Mouse (Mus musculus): Measurements from ENCODE around the gene Nmt1. TPM values are rescaled to one million over a fixed set of nuclear protein-coding genes. Genes with fewer than 3 reads are reported as not detected.

Gene Nmt1
- polyA plus RNA-seq, 1 experiment from 2014 or later: 63.2 TPM

DNA sequence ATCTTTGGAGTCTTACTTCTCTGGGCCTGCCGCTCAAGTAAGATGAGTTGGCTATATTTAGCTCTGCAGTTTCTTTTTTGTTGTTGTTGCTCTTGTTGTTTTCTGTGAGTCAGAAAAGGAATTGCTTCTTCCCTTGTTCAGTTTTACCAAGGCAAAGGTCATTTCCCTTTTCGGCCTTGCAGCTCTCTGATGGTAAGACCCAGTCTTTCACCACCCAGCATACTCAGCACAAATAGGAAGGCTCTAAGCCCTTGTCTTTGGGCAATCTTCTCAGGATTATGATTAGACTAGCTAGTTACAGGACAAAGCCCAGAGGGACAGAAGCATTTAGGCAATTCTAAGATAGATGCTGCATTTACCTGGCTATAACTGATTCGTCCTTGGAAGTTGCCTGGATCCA is 1.1 kb upstream of the Nmt1 start:
- peak overlapping the region; percentile 69; the same call in 1 of the 2 replicates for H3K9ac ChIP-seq
- peak overlapping the region; percentile 88; the same call in 1 of the 2 replicates for H3K27ac ChIP-seq
- peaks cover 32% of the 10 kb centered on the region for H3K4me1 ChIP-seq
- peak overlapping the region; percentile 74 for H3K4me2 ChIP-seq
- H3K9me3 ChIP-seq (replicated peaks): no peaks in the 10 kb centered on the region
- peak overlapping the region; percentile 87 for H3K4me3 ChIP-seq (replicated peaks)
- ATAC-seq (replicated peaks; ENCODE audit: low FRiP score): no peak
- 85% methylated on average over 3 of the region's 3 CpGs for WGBS
- H3K36me3 ChIP-seq: peaks cover 30% of the 10 kb centered on the region
- no peaks in the 10 kb centered on the region for H3K27me3 ChIP-seq

DNA sequence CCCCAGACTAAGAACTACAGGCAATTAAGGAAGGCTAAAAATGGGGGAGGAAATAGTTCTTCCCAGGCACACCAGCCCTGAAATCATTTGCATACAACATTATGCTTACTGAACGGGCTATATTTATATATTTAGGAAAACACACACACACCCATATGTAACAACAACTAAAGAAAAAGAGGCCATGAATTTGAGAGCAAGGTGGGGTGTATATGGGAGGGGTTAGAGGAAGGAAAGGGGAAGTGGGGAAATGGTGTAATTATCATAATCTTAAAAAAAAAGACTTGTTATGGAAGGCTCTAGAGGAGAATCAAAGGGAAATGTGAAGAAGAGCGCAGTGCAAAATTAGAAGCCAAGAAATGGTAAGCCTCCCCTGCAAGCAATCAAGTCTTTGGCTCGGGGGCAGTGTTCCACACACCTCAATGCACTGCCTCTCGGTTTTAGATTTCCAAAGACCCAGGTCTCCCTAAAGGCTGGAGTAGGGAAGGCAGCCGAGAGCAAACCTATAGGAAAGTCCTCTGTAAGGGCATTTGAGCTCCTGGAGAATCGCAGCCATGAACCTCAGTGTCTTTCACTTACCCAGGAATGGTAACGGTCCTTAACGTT is 317 bp upstream of the Nmt1 start:
- Histone ChIP-seq H3K4me3 (replicated peaks) (peak overlapping the region; percentile 87), H3K27me3 (no peaks in the 10 kb centered on the region), H3K36me3 (peaks cover 30% of the 10 kb centered on the region), H3K4me1 (peaks cover 32% of the 10 kb centered on the region), H3K9me3 (replicated peaks) (no peaks in the 10 kb centered on the region), H3K4me2 (peak overlapping the region; percentile 74), H3K9ac (peak overlapping the region; percentile 69), H3K27ac (peak overlapping the region; percentile 88)
- peak; percentile 57 for ATAC-seq (replicated peaks; ENCODE audit: low FRiP score)
- WGBS: 15% methylated on average over 8 of the region's 8 CpGs

DNA sequence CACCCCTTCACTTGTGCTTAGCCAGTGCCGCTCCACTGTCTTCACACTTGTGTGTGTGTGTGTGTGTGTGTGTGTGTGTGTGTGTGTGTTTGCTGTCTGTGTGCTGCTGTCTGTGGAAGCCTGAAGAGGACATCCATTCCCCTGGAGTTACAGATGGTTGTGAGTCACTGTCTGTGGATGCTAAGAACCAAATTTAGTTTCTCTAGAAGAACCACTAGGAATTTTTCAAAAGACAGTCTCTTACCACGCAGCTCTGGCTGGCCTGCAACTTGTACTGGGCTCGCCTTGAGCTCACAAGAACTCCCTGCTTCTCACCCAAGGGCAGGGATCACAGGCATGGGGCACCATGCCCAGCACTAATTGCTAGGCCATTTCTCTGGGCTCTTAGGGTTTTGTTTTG is 5.0 kb downstream of the Nmt1 start:
- WGBS: 96% methylated on average over 3 of the region's 3 CpGs
- H3K4me1 ChIP-seq: peaks cover 19% of the 10 kb centered on the region
- ATAC-seq (replicated peaks; ENCODE audit: low FRiP score): no peak
- H3K4me3 ChIP-seq (replicated peaks): no peak overlapping the region
- H3K4me2 ChIP-seq: no peak overlapping the region
- no peak overlapping the region for H3K9ac ChIP-seq
- H3K27me3 ChIP-seq: no peaks in the 10 kb centered on the region
- H3K27ac ChIP-seq: no peak overlapping the region
- no peaks in the 10 kb centered on the region for H3K9me3 ChIP-seq (replicated peaks)
- H3K36me3 ChIP-seq: peaks cover 11% of the 10 kb centered on the region; the same call in 1 of the 2 replicates

DNA sequence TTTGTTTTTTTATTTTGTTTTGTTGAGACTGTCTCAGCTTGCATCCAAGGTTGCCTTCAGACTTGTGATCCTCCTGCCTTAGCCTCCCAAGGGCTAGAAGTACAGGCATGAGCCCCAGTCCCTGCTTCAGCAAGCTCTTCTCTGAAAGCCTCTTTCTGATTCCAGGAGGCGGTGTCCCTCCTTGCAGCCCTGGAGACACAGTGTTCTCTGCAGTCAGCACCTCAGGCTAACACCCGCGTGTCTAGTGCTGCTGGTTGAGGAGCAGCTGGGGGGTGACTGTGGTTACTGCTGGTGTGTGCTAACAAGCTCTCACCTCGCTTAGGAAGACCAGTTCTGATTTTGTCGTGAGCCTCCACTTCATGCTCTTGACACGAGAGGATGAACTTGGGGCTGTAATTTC is 7.0 kb downstream of the Nmt1 start:
- WGBS: 80% methylated on average over 6 of the region's 6 CpGs
- Histone ChIP-seq H3K9ac (no peak overlapping the region), H3K4me2 (no peak overlapping the region), H3K36me3 (peaks cover 16% of the 10 kb centered on the region), H3K9me3 (replicated peaks) (no peaks in the 10 kb centered on the region), H3K4me1 (peaks cover 10% of the 10 kb centered on the region), H3K4me3 (replicated peaks) (no peak overlapping the region), H3K27ac (no peak overlapping the region), H3K27me3 (no peaks in the 10 kb centered on the region)
- no peak for ATAC-seq (replicated peaks; ENCODE audit: low FRiP score)

DNA sequence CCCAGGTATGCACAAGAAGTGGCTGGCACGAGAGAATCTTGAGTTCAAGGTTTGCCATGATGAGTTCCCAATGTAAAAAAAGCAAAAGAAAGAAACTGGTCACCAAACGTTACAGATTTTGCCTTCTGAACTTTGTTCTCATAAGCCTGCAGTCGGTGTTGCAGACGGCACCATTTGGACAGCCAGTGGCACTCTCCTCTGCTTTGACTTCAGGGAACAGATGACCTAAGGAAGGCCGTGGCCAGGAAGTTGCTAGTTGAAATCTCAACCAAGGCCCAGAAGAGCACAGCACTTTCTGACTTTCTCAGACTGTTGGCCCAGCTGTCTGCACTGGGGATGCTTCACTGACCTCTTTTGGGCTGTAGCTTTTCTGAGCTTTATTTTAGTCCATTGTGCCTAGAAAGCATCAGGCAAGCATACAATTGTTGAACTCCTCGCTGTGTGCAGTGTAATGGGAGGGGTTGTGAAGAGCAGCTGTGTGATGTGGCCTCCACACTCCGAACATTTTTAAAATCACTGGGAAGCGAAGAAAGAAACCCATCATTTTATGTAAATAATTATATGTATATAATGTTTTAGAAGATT is 9.0 kb downstream of the Nmt1 start:
- Histone ChIP-seq H3K27ac (no peak overlapping the region), H3K27me3 (no peaks in the 10 kb centered on the region), H3K9ac (no peak overlapping the region), H3K4me3 (replicated peaks) (no peak overlapping the region), H3K36me3 (peaks cover 17% of the 10 kb centered on the region), H3K4me2 (no peak overlapping the region), H3K9me3 (replicated peaks) (no peaks in the 10 kb centered on the region), H3K4me1 (0 out of 2 replicates have a peak, but pooled peaks cover 2% of the 10 kb centered on the region)
- ATAC-seq (replicated peaks; ENCODE audit: low FRiP score): no peak
- 85% methylated on average over 8 of the region's 8 CpGs for WGBS

DNA sequence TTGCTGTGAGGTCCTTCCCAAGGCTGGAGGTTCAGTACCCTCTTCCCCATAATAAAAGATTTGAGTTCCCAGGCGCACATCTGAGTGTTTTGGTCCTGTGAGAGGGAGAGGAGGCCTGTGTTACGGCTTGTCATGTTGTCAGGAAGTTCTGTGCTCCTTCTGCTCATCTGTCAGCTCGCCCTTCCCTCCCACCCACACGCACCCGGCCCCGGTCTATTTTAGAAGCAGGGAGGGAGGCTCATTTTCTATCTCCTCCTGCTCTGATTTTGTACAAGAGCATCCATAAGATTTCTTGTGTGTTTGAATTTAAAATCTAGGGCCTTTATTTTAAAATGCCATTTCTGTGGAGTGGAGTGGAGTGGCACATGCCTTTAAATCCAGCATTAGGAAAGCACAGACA is 10.0 kb downstream of the Nmt1 start:
- H3K27ac ChIP-seq: no peak overlapping the region
- H3K27me3 ChIP-seq: no peaks in the 10 kb centered on the region
- H3K4me1 ChIP-seq: 0 out of 2 replicates have a peak, but pooled peaks cover 3% of the 10 kb centered on the region
- no peak for ATAC-seq (replicated peaks; ENCODE audit: low FRiP score)
- no peak overlapping the region for H3K4me3 ChIP-seq (replicated peaks)
- H3K9ac ChIP-seq: no peak overlapping the region
- no peaks in the 10 kb centered on the region for H3K9me3 ChIP-seq (replicated peaks)
- H3K4me2 ChIP-seq: no peak overlapping the region
- WGBS: 74% methylated on average over 6 of the region's 6 CpGs
- H3K36me3 ChIP-seq: peaks cover 18% of the 10 kb centered on the region

DNA sequence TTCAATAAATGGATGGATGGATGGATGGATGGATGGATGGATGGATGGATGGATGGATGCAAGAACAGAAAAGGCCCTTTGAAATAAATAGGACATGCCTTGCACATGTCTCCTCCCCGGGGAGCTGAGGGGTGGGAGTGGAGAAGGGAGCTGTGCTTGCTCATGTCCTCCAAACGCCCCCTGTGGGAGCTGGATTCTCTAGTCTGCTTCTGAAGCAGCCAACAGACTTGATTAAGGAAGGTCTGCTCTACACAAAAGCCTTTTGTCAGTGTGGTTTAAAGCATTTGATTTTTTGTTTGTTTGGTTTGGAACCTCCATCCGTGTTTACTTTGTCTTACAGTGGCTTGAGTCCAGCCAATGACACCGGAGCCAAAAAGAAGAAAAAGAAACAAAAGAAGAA is 14.8 kb downstream of the Nmt1 start:
- Histone ChIP-seq H3K36me3 (peaks cover 57% of the 10 kb centered on the region), H3K4me2 (no peak overlapping the region), H3K9ac (no peak overlapping the region), H3K27me3 (no peaks in the 10 kb centered on the region), H3K4me1 (0 out of 2 replicates have a peak, but pooled peaks cover 3% of the 10 kb centered on the region), H3K4me3 (replicated peaks) (no peak overlapping the region), H3K27ac (no peak overlapping the region), H3K9me3 (replicated peaks) (no peaks in the 10 kb centered on the region)
- 81% methylated on average over 4 of the region's 4 CpGs for WGBS
- no peak for ATAC-seq (replicated peaks; ENCODE audit: low FRiP score)

DNA sequence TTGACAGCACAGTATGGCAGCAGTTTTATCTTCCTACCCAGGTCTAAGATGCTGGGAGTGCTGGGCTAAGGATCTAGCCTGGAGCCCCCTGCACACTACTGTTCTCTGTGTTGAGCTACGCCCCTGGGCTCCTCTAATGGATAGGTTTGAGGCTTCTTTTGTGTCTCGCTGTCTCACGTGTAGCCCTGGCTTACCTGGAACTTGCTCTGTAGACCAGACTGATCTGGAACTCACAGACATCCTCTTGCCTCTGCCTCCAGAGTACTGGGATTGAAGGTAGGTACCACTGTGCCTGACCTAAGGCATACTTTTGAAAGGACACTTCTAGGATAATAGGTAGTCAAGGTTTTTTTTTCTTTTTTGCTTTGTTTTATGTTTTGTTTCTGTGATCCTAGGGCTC is 16.0 kb downstream of the Nmt1 start:
- Histone ChIP-seq H3K4me3 (replicated peaks) (no peak overlapping the region), H3K4me2 (no peak overlapping the region), H3K27ac (no peak overlapping the region), H3K36me3 (peaks cover 54% of the 10 kb centered on the region), H3K9ac (no peak overlapping the region), H3K9me3 (replicated peaks) (no peaks in the 10 kb centered on the region), H3K4me1 (0 out of 2 replicates have a peak, but pooled peaks cover 3% of the 10 kb centered on the region), H3K27me3 (no peaks in the 10 kb centered on the region)
- no peak for ATAC-seq (replicated peaks; ENCODE audit: low FRiP score)
- WGBS: 93% methylated on average over 3 of the region's 3 CpGs

DNA sequence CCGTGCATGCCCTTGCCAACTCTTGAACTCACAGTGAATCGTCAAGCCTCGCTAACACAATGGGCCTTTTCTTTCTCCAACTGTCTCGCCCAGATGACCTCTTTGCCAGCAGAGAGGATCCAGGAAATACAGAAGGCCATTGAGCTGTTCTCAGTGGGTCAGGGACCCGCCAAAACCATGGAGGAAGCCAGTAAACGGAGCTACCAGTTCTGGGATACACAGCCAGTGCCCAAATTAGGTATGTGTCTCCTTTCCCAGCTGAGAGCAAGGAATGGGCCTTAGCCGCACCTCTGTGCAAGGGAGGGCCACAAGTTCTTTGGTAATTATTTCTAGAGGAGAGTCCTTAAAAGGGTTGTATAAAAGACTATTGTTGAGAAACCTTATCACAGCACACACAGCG is 18.3 kb downstream of the Nmt1 start:
- WGBS: 89% methylated on average over 8 of the region's 8 CpGs
- no peaks in the 10 kb centered on the region for H3K9me3 ChIP-seq (replicated peaks)

DNA sequence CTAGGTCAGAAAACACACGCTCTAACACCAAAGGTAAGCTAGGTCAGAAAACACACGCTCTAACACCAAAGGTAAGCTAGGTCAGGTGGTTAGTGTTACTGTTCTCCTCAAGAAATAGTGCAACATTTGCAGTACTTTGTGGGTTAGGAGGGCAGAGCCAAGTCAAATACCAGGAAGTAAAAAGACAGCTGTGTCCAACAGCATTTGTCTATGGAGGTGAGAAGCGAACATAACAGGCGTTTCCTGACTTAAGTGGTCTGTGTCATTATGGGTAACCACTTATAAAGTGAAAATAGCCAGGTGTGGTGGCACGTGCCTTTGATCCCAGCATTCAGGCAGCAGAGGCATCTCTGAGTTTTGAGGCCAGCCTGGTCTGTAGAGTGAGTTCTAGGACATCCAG is 21.6 kb downstream of the Nmt1 start:
- Histone ChIP-seq H3K4me1 (no peaks in the 10 kb centered on the region), H3K27ac (no peak overlapping the region), H3K27me3 (no peaks in the 10 kb centered on the region), H3K4me3 (replicated peaks) (no peak overlapping the region), H3K36me3 (peaks cover 78% of the 10 kb centered on the region), H3K9ac (no peak overlapping the region), H3K4me2 (no peak overlapping the region), H3K9me3 (replicated peaks) (no peaks in the 10 kb centered on the region)
- ATAC-seq (replicated peaks; ENCODE audit: low FRiP score): no peak
- 94% methylated on average over 5 of the region's 5 CpGs for WGBS

More for the DNA sequence above, 18.3 kb downstream of the Nmt1 start:
- Histone ChIP-seq H3K4me2 (no peak overlapping the region), H3K9ac (no peak overlapping the region), H3K27ac (no peak overlapping the region), H3K36me3 (peaks cover 65% of the 10 kb centered on the region), H3K4me1 (0 out of 2 replicates have a peak, but pooled peaks cover 3% of the 10 kb centered on the region), H3K27me3 (no peaks in the 10 kb centered on the region), H3K4me3 (replicated peaks) (no peak overlapping the region)
- ATAC-seq (replicated peaks; ENCODE audit: low FRiP score): no peak

DNA sequence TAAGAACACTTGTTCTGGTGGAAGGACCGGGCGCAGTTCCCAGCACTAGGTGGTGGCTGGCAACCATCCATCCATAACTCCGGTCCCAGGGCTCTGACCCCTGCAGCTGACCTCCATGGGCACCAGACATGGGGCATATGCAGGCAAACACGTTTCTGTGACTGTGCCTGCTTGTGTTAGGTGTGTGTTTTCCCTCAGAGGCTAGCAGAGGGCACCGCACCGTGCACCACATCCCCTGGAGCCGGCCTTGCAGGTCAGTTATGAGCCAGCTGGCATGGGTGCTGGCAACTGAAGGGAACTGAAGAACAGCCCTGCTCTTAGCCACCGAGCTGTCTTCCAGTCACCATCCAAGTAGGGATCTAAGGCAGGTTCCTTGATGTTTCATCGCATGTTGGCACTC is 22.2 kb downstream of the Nmt1 start:
- Histone ChIP-seq H3K9me3 (replicated peaks) (no peaks in the 10 kb centered on the region), H3K4me2 (no peak overlapping the region), H3K36me3 (peaks cover 76% of the 10 kb centered on the region), H3K27ac (no peak overlapping the region), H3K4me1 (no peaks in the 10 kb centered on the region), H3K9ac (no peak overlapping the region), H3K4me3 (replicated peaks) (no peak overlapping the region), H3K27me3 (no peaks in the 10 kb centered on the region)
- 90% methylated on average over 9 of the region's 9 CpGs for WGBS
- no peak for ATAC-seq (replicated peaks; ENCODE audit: low FRiP score)

DNA sequence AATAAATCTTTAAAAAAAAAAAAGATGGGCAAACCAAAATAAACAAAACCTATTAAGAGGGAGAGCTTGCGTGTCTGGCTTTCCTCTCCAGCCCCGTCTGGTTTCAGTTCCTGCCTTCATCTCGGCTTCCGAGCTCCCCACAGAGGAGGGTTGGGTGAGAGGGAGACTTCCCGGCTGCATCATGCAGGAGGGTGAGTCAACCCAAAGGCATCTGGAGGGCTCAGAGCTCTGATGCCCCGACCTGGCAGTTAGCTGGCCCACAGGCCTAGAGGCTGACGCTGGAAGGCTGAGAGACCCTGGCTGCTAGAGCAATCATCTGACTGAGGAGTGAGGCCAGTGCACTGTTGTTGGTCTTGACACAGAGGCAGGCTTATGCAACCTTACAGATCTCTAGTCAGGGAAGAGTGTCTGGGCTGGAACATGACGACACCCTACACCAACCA is 23.3 kb downstream of the Nmt1 start:
- H3K27ac ChIP-seq: 0 out of 2 replicates have a peak overlapping the region, but pooled peaks have one; percentile 14
- H3K27me3 ChIP-seq: no peaks in the 10 kb centered on the region
- WGBS: 76% methylated on average over 8 of the region's 8 CpGs
- no peaks in the 10 kb centered on the region for H3K9me3 ChIP-seq (replicated peaks)
- H3K4me1 ChIP-seq: no peaks in the 10 kb centered on the region
- no peak overlapping the region for H3K4me3 ChIP-seq (replicated peaks)
- H3K9ac ChIP-seq: no peak overlapping the region
- H3K36me3 ChIP-seq: peaks cover 76% of the 10 kb centered on the region
- ATAC-seq (replicated peaks; ENCODE audit: low FRiP score): no peak
- no peak overlapping the region for H3K4me2 ChIP-seq
